Mouse (Mus musculus): Measurements from ENCODE around the gene Mepce.
"Not testable (repeated sequence)": the region's sequence is repeated elsewhere in the genome, so short reads cannot be mapped to it uniquely, and the experiment has no call there.

Gene Mepce

GRCm38 (mm10) chr5:137756882-137757661 is 30.4 kb downstream of the Mepce start:
- DNase-seq, result peak; percentile 90

GRCm38 (mm10) chr5:137756106-137756505 is 31.3 kb downstream of the Mepce start:
- no peak for DNase-seq

GRCm38 (mm10) chr5:137755425-137755824 is 32.0 kb downstream of the Mepce start:
- no peak for DNase-seq

GRCm38 (mm10) chr5:137753111-137753832 is 34.2 kb downstream of the Mepce start:
- DNase-seq, result no peak

- DNase-seq, result no peak
Observed at GRCm38 (mm10) chr5:137751988-137752387, 35.5 kb downstream of the Mepce start.

- no peak for DNase-seq
Observed at GRCm38 (mm10) chr5:137751221-137751887, 36.1 kb downstream of the Mepce start.

- DNase-seq, result not testable (repeated sequence)
Observed at GRCm38 (mm10) chr5:137750212-137750611, 37.2 kb downstream of the Mepce start.

- no peak for DNase-seq
Observed at GRCm38 (mm10) chr5:137749196-137749836, 38.1 kb downstream of the Mepce start.

GRCm38 (mm10) chr5:137748130-137748770 is 39.2 kb downstream of the Mepce start:
- DNase-seq, result no peak

- DNase-seq, result peak; percentile 48
Observed at GRCm38 (mm10) chr5:137747326-137747961, 40.0 kb downstream of the Mepce start.

- peak; percentile 34 for DNase-seq
Observed at GRCm38 (mm10) chr5:137746851-137747325, 40.6 kb downstream of the Mepce start.

- peak; percentile 54 for DNase-seq
Observed at GRCm38 (mm10) chr5:137746282-137746850, 41.1 kb downstream of the Mepce start.

GRCm38 (mm10) chr5:137745214-137746171 is 42.0 kb downstream of the Mepce start, which contains the start of gene Tsc22d4:
Tsc22d4 (plus strand) TSS chr5:137745730.
- DNase-seq, result peak; percentile 93

GRCm38 (mm10) chr5:137744197-137744596 is 43.3 kb downstream of the Mepce start:
- DNase-seq, result no peak

- DNase-seq, result no peak
Observed at GRCm38 (mm10) chr5:137742836-137743235, 44.6 kb downstream of the Mepce start.

GRCm38 (mm10) chr5:137742048-137742447 is 45.4 kb downstream of the Mepce start:
- no peak for DNase-seq

GRCm38 (mm10) chr5:137741023-137741931 is 46.2 kb downstream of the Mepce start, which contains the start of gene Nyap1:
Nyap1 (minus strand) TSS chr5:137741607.
- peak; percentile 93 for DNase-seq

GRCm38 (mm10) chr5:137740506-137740905 is 46.9 kb downstream of the Mepce start:
- DNase-seq, result no peak

GRCm38 (mm10) chr5:137739471-137739870 is 48.0 kb downstream of the Mepce start:
- DNase-seq, result no peak

Data from right cerebral cortex, postnatal 4 days (tissue).